ENCODE assay signal across 13 mouse cellular contexts in the genomic region with DNA sequence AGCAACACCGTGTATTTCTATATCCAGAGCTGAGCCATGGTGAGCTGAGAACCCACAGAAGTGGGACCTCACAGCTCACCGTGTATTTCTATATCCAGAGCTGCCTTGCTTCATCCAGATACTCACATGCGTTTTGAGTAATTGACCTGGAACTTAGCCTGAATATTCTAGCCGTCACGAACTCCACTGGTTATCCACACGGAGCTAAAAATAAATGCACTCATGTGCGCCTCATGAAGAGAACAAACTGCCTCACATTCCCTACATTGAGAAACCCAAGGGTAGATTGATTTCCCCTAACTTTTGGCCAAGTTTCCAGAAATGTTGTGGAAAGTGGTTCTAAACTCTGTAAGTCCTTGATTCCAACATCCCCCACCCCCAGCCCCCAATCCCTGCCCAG.
DNase-seq lines count a peak whose midpoint lies in the region; ATAC-seq lines count a peak whose summit lies in the region.
"Had no signal": no experiment of that assay in that cellular context is flagged by ENCODE, and none has a peak within 500 bp of the region (broad histone marks: within the 10 kb centered on the region; RNA-seq: fewer than 3 reads in every experiment).

No protein-coding gene starts in this region.

- H3K9me3 ChIP-seq in intestine, embryonic 16.5 days (ENCODE audit: control insufficient read depth, low read length): no peaks in the 10 kb centered on the region
- H3K9me3 ChIP-seq in intestine, embryonic 15.5 days: no peaks in the 10 kb centered on the region
- no peaks in the 10 kb centered on the region for H3K9me3 ChIP-seq in heart, embryonic 12.5 days (replicated peaks)
- H3K9me3 ChIP-seq: forebrain, embryonic 13.5 days; neural tube, embryonic 15.5 days had no signal

- no peaks in the 10 kb centered on the region for H3K27me3 ChIP-seq in intestine, embryonic 16.5 days (replicated peaks; ENCODE audit: control insufficient read depth, insufficient read depth, low read length)
- no peaks in the 10 kb centered on the region for H3K27me3 ChIP-seq in intestine, embryonic 15.5 days (replicated peaks)
- no peaks in the 10 kb centered on the region for H3K27me3 ChIP-seq in heart, embryonic 12.5 days (replicated peaks)
- H3K27me3 ChIP-seq: forebrain, embryonic 13.5 days; neural tube, embryonic 15.5 days had no signal

- peak; percentile 33; the same call in 1 of the 2 replicates for ATAC-seq in intestine, embryonic 16.5 days
- ATAC-seq in intestine, embryonic 15.5 days: no peak; the same call in 1 of the 2 replicates
- peak; percentile 53 for ATAC-seq in heart, embryonic 12.5 days (ENCODE audit: insufficient number of reproducible peaks, low FRiP score)
- ATAC-seq: forebrain, embryonic 13.5 days had no signal

- no peaks in the 10 kb centered on the region for H3K36me3 ChIP-seq in intestine, embryonic 16.5 days (ENCODE audit: control insufficient read depth, insufficient read depth, low read length)
- no peaks in the 10 kb centered on the region for H3K36me3 ChIP-seq in intestine, embryonic 15.5 days
- H3K36me3 ChIP-seq in heart, embryonic 12.5 days: no peaks in the 10 kb centered on the region
- H3K36me3 ChIP-seq: neural tube, embryonic 15.5 days had no signal

- no peaks in the 10 kb centered on the region for H3K4me1 ChIP-seq in intestine, embryonic 16.5 days (ENCODE audit: control insufficient read depth, insufficient read depth, low read length)
- no peaks in the 10 kb centered on the region for H3K4me1 ChIP-seq in intestine, embryonic 15.5 days (replicated peaks)
- peaks cover 7% of the 10 kb centered on the region; the same call in 1 of the 2 replicates for H3K4me1 ChIP-seq in heart, embryonic 12.5 days (replicated peaks)
- H3K4me1 ChIP-seq: forebrain, embryonic 13.5 days had no signal

- no peak overlapping the region for H3K27ac ChIP-seq in intestine, embryonic 16.5 days (ENCODE audit: low read length)
- H3K27ac ChIP-seq in intestine, embryonic 15.5 days: no peak overlapping the region
- H3K27ac ChIP-seq in heart, embryonic 12.5 days (ENCODE audit: poor library complexity, severe bottlenecking): peak overlapping the region; percentile 68; the same call in 1 of the 2 replicates
- H3K27ac ChIP-seq: forebrain, embryonic 13.5 days; hindbrain, embryonic 14.5 days; neural tube, embryonic 15.5 days had no signal

- H3K4me2 ChIP-seq in intestine, embryonic 16.5 days (ENCODE audit: low read depth, low read length): no peak overlapping the region
- no peak overlapping the region for H3K4me2 ChIP-seq in intestine, embryonic 15.5 days (replicated peaks)
- H3K4me2 ChIP-seq in heart, embryonic 12.5 days: no peak overlapping the region
- H3K4me2 ChIP-seq: forebrain, embryonic 13.5 days; hindbrain, embryonic 14.5 days; neural tube, embryonic 15.5 days had no signal

- WGBS in intestine, embryonic 16.5 days: 61% methylated on average over 7 of the region's 7 CpGs
- WGBS in intestine, embryonic 15.5 days: 43% methylated on average over 7 of the region's 7 CpGs
- 28% methylated on average over 7 of the region's 7 CpGs for WGBS in heart, embryonic 12.5 days

- H3K4me3 ChIP-seq in intestine, embryonic 16.5 days (ENCODE audit: low read length): no peak overlapping the region
- no peak overlapping the region for H3K4me3 ChIP-seq in intestine, embryonic 15.5 days (replicated peaks)
- H3K4me3 ChIP-seq in heart, embryonic 12.5 days: no peak overlapping the region
- H3K4me3 ChIP-seq: forebrain, embryonic 13.5 days; neural tube, embryonic 15.5 days had no signal

- DNase-seq in adipocyte (ENCODE audit: low spot score): peak; percentile 83
- DNase-seq in lung, postnatal 14 days: peak; percentile 7
- no peak for DNase-seq in urinary bladder, adult 2 months (ENCODE audit: low spot score)
- DNase-seq in urinary bladder, postnatal 14 days (ENCODE audit: low spot score): no peak
- DNase-seq: cerebellum, adult 9-11 months; gastrocnemius, postnatal 14 days; thymus, adult 18-20 months had no signal

- H3K9ac ChIP-seq in intestine, embryonic 16.5 days (ENCODE audit: low read depth, low read length): no peak overlapping the region
- no peak overlapping the region for H3K9ac ChIP-seq in intestine, embryonic 15.5 days
- no peak overlapping the region for H3K9ac ChIP-seq in heart, embryonic 12.5 days
- H3K9ac ChIP-seq: forebrain, embryonic 13.5 days; hindbrain, embryonic 14.5 days; neural tube, embryonic 15.5 days had no signal

Comparison
In these comparisons a context has a peak if more than half of its experiments do, and no peak if none do; other contexts are left out.
1. DNase-seq: peak in adipocyte (single experiment) and lung, postnatal 14 days (single experiment); none in urinary bladder, adult 2 months (single experiment) and urinary bladder, postnatal 14 days (single experiment).